ENCODE assay signal across 1 mouse cellular context in the genomic region with DNA sequence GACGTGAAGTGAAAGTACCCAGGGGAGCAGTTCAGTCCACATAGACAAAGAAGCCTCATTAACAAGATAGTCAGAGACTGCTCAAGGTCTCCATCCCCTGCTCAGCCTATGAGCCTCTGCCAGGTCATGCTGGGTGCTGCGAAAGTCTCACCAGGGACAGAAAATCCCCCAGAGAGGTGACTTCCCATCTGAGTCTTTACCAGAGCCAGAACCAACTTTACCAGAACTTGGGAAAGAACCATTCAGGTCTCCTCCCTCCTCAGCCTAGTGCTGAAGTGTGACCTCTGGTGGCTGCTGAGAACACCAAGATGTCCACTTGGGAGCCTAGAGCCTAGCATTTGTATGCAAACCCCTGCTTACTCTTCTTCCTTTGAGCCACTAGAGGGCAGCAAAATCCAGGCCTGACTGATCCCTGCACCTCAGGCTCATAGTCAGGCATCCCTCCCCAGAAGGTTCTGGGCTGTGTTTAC.
TF ChIP-seq lines count a peak whose summit lies in the region.

No protein-coding gene starts in this region.

TF ChIP-seq in MEL, 35 proteins besides CTCF, POLR2A, EP300 and RAD21:
- TF ChIP-seq SIN3A (IDR thresholded peaks at IDR 0.05; ENCODE audit: low read length) (peak; percentile 84), ETS1 (IDR thresholded peaks at IDR 0.05; ENCODE audit: low read depth, low read length) (0 out of 2 replicates have a peak, but pooled peaks have one; percentile 30), MYC (IDR thresholded peaks at IDR 0.05; ENCODE audit: low read depth, low read length) (peak; percentile 58; the same call in 1 of the 2 replicates), CHD2 (IDR thresholded peaks at IDR 0.05; ENCODE audit: low read length) (no peak), ELF1 (IDR thresholded peaks at IDR 0.05; ENCODE audit: low read depth, low read length) (no peak), JUND (IDR thresholded peaks at IDR 0.05; ENCODE audit: low read depth, low read length) (0 out of 2 replicates have a peak, but pooled peaks have one; percentile 61), ZC3H11A (IDR thresholded peaks at IDR 0.05; ENCODE audit: low read depth, low read length) (peak; percentile 87), RCOR1 (IDR thresholded peaks at IDR 0.05; ENCODE audit: low read depth, low read length) (peak; percentile 23; the same call in 1 of the 2 replicates), MXI1 (IDR thresholded peaks at IDR 0.05; ENCODE audit: low read depth, low read length) (peak; percentile 56), CHD1 (IDR thresholded peaks at IDR 0.05; ENCODE audit: low read depth, low read length) (no peak), TBP (IDR thresholded peaks at IDR 0.05; ENCODE audit: low read depth, low read length) (0 out of 2 replicates have a peak, but pooled peaks have one; percentile 21), TAL1 (IDR thresholded peaks at IDR 0.05; ENCODE audit: low read length) (no peak), ZKSCAN1 (IDR thresholded peaks at IDR 0.05; ENCODE audit: low read depth, low read length) (no peak), SMC3 (IDR thresholded peaks at IDR 0.05; ENCODE audit: low read depth, low read length) (peak; percentile 97), MAZ (IDR thresholded peaks at IDR 0.05; ENCODE audit: low read depth, low read length) (no peak; the same call in 1 of the 2 replicates), HCFC1 (IDR thresholded peaks at IDR 0.05; ENCODE audit: low read depth, low read length) (peak; percentile 67), BHLHE40 (IDR thresholded peaks at IDR 0.05; ENCODE audit: borderline replicate concordance, low read depth, low read length) (0 out of 2 replicates have a peak, but pooled peaks have one; percentile 59)
TF ChIP-seq in MEL: peak in this region for 11.
